Mouse (Mus musculus) CD8-positive naive resting alpha-beta T cell, adult 2 months (primary cell): ENCODE results near the gene Arhgap42.

Source experiments
- DNase-seq, 2 experiments: peaks; one replicate each; pipeline ENCODE4 v3.0.0; 2022; ENCODE audit warnings: low read depth in 2 of 2, low spot score in 2 of 2

Gene Arhgap42

DNA sequence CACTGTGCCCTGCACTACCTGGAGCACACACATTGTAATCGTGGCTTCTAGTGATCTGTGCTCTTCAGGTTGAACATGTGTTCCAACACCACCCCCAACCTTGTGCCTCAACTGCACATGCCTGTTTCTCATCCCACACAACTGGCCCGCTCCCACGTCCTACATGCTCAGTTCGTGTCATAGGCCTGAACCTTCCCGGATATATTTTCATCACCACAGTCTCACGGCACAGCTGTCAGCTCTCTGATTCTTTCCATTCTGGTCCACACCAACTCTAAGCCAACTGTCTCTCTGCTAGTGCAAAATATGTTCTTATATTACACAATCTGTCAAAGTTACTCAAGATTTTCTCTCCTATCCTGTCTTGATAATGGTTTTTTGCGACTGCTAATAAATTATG, 197.9 kb downstream of the Arhgap42 start:
- no peak for DNase-seq

DNA sequence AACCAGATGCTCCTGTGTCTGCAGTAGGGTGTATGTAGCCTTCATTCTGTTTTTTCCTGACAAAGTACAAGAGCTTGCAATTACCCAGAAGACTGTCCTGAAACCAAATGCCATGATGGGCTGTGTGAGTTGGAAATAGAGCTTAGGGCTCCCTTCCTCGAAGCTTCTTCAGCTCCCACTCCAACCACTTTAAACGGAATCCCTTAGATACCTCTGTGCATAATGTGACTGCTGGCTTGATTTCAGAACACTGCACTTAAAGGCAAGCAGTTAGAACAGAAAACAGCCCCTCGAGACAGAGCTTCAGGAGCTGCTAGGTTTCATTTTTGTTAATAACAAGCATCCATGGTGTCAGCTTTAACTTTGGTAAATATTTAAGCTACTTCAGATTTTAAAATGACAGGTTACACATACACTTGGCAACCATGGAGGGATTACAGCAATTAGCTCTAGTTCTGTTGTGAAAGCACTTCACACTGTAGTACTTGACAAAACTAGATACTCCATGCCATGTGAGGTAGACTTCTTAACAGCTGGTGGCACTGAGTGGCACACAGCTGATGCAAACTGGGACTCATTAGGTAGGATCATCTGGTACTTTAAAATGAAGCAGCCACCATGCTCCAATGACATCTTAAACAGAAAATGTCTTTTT, 201.8 kb downstream of the Arhgap42 start:
- no peak for DNase-seq

DNA sequence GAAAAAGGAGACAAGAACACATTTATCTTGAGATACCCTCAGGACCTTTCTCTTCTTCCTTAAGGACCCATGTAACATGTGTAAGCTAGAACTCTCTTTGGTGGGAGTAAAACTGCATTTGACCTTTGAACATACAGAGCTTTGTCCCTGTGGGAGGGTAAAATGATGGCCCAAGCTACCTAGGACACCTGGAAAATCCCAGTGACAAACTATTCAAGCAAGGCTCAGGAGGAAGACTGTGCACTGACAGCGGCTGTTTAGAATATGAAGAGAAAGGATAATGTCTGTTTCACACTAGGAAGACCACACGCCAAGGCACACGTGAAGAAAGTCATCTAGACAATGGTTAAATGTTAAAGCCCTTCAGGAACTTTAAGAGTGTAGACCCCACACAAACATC, 211.0 kb downstream of the Arhgap42 start:
- no peak for DNase-seq

DNA sequence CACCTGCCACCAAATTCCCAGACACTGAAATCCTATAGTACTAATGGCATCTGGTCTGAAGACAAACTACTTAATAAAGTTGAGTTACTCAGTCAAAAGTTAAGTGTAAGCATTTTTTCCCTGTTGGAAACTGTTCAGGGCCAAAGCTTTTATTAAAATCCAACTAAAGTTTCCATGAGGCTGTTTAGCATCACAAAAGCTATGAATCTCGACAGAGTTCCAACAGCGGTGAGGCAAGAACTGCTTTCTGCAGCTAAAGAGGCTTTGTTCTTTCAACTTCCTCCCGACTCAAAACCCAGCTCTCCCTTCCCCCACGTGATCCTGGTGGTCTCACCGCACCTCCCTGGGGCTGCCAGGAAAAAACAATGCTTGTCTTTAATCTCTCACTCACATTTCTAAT, 211.5 kb downstream of the Arhgap42 start:
- no peak for DNase-seq

DNA sequence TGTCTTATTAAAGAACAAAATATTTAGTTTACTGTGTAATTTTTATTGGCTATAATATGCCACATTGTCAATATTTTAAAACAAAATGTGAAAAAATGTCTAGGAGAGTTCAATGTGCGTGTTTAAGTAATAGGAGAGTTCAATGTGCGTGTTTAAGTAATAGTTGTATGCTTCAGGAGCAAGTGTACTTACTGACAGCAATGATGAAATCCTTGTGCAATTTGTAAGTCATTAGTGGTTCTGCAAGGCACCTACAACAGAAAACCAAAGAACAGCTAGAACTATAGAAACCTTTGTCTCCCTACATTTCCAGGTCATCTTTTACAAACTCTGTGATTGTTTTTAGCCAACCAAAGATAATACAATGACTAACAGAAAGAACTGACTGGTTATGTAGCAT, 223.8 kb downstream of the Arhgap42 start:
- DNase-seq, result no peak

DNA sequence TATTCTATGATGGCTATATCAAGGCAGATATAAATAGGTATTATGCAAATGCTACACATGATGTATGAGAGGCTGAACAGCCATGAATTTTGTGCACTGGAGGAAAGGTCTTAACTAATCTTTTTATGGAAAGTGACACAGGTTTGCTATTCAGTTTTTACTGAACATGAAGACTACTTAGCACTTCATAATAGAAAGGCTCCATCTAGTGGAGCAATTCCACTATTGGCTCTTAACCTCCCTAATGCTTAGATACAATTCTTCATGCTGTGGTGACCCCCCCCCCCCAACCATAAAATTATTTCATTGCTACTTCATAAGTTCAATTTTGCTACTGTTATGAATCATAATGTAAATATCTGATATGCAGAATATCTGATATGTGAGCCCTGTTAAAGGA, 237.7 kb downstream of the Arhgap42 start:
- no peak for DNase-seq

DNA sequence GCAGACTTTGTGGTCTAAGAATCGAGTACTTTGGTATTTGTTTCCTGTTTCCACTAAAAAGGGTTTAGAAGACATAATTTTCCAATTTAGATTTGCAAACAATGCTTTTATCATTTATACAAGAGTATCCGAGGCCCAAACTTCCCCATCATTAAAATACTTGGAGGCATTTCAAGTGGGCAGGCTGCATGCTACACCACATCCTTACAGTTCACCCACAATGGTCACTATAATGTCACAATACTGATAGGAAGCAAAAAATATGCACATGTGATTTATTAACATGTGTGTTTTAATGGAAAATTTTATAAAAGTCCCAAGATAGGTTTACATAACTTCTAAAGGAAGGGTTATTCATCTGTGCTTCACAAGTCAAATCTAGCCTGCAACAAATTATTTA, 242.4 kb downstream of the Arhgap42 start:
- no peak for DNase-seq

DNA sequence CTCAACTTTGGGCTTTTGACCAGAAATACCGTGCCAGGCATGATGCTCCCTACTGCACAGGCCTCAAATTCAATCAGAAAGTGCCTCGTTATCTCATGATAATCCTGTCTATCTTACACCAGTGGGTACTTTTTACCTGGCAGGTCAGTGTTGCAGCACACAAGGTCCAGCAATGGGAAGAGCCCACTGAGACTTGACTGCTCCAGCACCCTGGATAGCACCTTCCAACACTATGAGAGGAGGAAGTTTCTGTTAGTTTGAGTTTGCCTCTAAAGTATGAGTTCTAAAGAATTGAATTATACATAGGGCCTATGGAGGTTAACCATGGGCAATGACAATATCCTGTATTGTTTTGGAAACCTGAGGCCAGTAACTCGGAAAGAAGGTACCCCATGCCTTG, 256.6 kb downstream of the Arhgap42 start:
- no peak for DNase-seq

DNA sequence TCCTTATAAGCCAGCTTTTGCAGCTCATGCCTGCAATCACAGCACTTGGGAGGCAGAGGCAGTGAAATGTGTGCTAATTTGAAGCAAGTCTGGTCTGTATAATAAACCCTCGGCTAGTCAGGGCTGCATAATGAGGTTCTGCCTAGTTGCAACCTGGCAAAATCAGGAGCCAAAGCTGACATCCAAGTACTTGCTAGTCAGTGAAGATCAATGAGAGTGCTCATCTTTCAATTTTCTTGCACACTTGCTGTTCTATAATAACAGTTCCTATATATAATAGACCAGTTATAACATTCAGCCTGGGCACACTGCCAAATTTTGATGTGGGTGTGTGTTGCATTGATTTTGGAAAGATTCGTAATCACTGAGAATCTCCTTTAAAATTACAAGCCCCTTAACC, 261.1 kb downstream of the Arhgap42 start:
- no peak for DNase-seq

DNA sequence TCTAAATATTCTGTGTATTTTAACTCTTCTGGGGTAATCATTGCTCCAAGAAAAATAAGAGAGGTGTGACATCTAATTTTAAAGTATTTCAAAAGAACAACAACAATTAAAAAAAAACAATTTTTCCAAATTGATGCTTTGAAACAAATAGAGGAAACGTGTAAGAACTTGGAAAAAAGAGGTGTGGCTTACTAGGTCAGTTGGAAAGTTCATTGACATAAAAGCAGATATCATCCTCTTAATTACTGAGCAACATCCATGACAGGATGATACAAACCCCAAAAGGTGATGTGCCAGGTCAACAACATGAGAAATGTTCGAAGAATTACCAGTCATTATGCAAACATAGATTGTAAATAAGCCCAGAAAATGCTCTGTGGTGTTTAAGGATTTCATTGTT, 267.4 kb downstream of the Arhgap42 start, which contains the start of gene Gm16485:
TSS of gene Gm16485 (plus strand) at position 301 of the 400 bp plus-strand sequence.
- no peak for DNase-seq

DNA sequence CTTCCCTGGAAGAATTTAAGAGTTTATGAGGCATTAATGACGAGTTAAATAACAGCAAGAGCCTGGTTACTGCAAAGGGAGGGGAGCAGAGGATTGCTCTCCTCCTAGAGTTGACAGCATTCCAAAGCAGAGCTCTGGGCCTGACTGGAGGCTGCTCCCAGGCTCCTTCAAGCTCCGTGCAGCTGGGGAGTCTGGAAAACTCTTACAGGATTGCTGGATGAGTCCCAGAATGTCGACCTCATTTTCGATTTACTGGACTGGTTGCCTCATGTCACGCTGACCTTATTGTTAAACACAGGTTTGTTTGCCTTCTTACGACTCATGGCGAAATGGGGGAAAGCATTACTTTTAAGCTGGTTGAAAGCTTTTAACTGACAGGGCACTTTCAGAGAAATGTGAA, 268.7 kb downstream of the Arhgap42 start:
- no peak for DNase-seq

DNA sequence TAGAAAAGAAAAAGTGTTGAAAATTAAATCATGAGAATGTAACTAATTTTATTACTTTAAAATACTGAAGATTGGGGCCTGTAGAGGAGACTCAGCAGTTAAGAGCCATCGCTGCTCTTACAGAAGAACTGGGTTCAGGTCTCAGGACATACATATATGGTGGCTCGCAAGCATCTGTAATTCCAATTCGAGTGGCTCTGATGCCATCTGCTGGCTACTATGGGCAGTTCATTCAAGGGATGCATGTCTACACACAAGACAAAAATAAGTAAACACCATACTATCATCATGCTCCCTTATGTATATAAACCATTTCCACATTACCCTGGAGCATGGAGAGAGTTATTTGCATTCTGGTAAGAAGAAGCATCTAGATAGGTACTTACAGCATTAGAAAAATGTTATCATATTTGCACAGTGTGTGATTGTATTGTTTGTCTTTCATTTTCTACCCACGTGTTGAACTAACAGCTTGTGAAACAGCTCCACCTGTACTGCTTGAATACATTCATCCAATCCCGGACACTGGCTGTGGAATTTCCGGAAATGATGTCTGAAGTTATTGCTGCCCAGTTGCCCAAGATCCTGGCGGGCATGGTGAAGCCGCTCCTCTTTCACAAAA, 274.3 kb downstream of the Arhgap42 start:
- DNase-seq, result no peak

DNA sequence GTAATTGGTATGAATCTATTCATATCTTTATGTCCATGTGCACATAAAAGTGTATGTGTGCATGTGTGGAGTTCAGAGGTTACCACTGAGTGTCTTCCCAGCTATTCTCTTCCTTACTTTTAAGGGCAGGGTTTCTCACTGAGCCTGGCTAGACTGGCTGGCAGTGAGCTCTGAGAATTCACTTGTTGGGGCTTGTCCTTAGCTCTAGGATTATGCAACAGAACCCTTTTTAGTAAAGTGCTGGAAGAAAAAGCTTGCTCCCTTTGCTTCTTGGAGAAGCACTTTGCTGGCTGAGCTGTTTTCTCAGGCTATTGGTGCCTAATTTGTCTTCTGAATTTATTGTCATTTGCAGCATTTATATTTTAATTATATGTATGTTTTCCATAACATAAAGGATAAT, 285.6 kb downstream of the Arhgap42 start:
- DNase-seq, result no peak
